Mouse (Mus musculus): ENCODE measurements around the gene Gramd4.

DNA sequence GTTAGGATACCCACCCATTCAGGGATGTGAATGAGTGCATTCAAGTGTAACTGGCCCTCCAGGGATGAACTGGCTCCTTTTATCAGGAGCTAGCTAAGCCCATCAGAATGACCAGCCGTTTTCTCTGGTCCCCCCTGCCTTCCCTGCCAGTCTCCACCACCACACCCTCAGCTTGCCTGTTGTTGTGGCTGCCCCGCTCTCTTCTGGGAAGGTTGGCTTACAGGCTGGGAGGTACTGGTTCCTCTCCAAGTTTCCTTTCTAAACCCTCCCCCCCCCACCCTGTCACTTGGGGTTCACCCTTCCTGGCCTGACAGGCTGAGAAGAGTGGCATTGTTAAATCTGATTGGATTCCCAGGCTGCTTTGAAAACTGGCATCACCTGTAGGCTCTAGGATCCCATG, 40.4 kb downstream of the Gramd4 start:
- TF ChIP-seq CTCF (IDR thresholded peaks at IDR 0.05; ENCODE audit: low read depth, low read length) (no peak), TAL1 (conservative IDR thresholded peaks at IDR 0.05; ENCODE audit: low read depth, low read length) (no peak), GATA1 (IDR thresholded peaks at IDR 0.05; ENCODE audit: borderline replicate concordance, low read length) (no peak), POLR2AphosphoS5 (IDR thresholded peaks at IDR 0.05; ENCODE audit: insufficient replicate concordance, low read depth, low read length) (no peak), GATA2 (IDR thresholded peaks at IDR 0.05; ENCODE audit: borderline replicate concordance, low read depth, low read length) (no peak)

All from G1E (cell line).